Mouse (Mus musculus): ENCODE results near the gene Phf21b.
"Not testable (repeated sequence)": the region's sequence is repeated elsewhere in the genome, so short reads cannot be mapped to it uniquely, and the experiment has no call there.

The Phf21b gene

GRCm38 (mm10) chr15:84772191-84773111 lies 83.4 kb downstream of the Phf21b start:
- peak; percentile 20 for DNase-seq

GRCm38 (mm10) chr15:84769641-84770341 lies 86.1 kb downstream of the Phf21b start:
- DNase-seq: no peak

- not testable (repeated sequence) for DNase-seq
Measured at GRCm38 (mm10) chr15:84768531-84768930, 87.3 kb downstream of the Phf21b start.

- DNase-seq: no peak
Measured at GRCm38 (mm10) chr15:84766621-84767020, 89.2 kb downstream of the Phf21b start.

GRCm38 (mm10) chr15:84763423-84763812 lies 92.4 kb downstream of the Phf21b start:
- no peak for DNase-seq

GRCm38 (mm10) chr15:84762712-84763422 lies 93.0 kb downstream of the Phf21b start:
- no peak for DNase-seq

- peak; percentile 28 for DNase-seq
Measured at GRCm38 (mm10) chr15:84758493-84758892, 97.4 kb downstream of the Phf21b start.

- no peak for DNase-seq
Measured at GRCm38 (mm10) chr15:84756426-84756825, 99.4 kb downstream of the Phf21b start.

- DNase-seq: peak; percentile 69
Measured at GRCm38 (mm10) chr15:84754987-84755386, 100.9 kb downstream of the Phf21b start.

GRCm38 (mm10) chr15:84745831-84746230 lies 110.0 kb downstream of the Phf21b start:
- no peak for DNase-seq

- no peak for DNase-seq
Measured at GRCm38 (mm10) chr15:84744308-84744707, 111.5 kb downstream of the Phf21b start.

GRCm38 (mm10) chr15:84743347-84743746 lies 112.5 kb downstream of the Phf21b start:
- DNase-seq: no peak

GRCm38 (mm10) chr15:84741573-84741972 lies 114.3 kb downstream of the Phf21b start:
- DNase-seq: no peak

- DNase-seq: no peak
Measured at GRCm38 (mm10) chr15:84738246-84738645, 117.6 kb downstream of the Phf21b start.

GRCm38 (mm10) chr15:84736994-84737346 lies 118.9 kb downstream of the Phf21b start:
- DNase-seq: no peak

- no peak for DNase-seq
Measured at GRCm38 (mm10) chr15:84736346-84736993, 119.4 kb downstream of the Phf21b start.

Data from cerebellum, adult 8-10 months (tissue).